Mouse (Mus musculus) heart, postnatal 25 days (tissue): ENCODE results near the gene Gm19426. TPM values are rescaled to one million over a fixed set of nuclear protein-coding genes. Genes with fewer than 3 reads are reported as not detected.

Experiments used
- microRNA-seq: library from miRNA; unstranded; fragments of <30 nt; microRNA quantifications from one replicate; pipeline ENCODE4 v1.2.0, GENCODE M21; 2022
- total RNA-seq, 2 experiments: library from RNA; stranded (reverse); gene quantifications; 2 replicates each; pipeline ENCODE4 v1.2.3; 2021

Gm19426 gene
- total RNA-seq, 2 experiments from 2014 or later: 1.8 to 1.9 TPM

Small RNA genes within 50 kb of the gene (microRNA-seq; reads per million reads assigned to microRNA genes)
- gene Mir130a: 3,999 reads per million, percentile 90 among the genes with 10 or more reads in this experiment

Other genes starting within 250 kb of the Gm19426 start
- gene Ctnnd1, start 92.9 kb downstream of the Gm19426 start, total RNA-seq: 10 to 100 TPM; 66.6 to 70.4 TPM
- gene Btbd18, start 84.6 kb downstream of the Gm19426 start, total RNA-seq: not detected
- 10 to 100 TPM; 22.4 to 25.2 TPM for gene Selenoh, start 72.9 kb downstream of the Gm19426 start, total RNA-seq
- 1 to 10 TPM; 5.4 to 5.8 TPM for gene Gm28635, start 65.6 kb downstream of the Gm19426 start, total RNA-seq
- 10 to 100 TPM; 13.2 to 13.7 TPM for gene Med19, start 65.3 kb downstream of the Gm19426 start, total RNA-seq
- 100 to 1,000 TPM; 116 to 127 TPM for gene Tmx2, start 64.5 kb downstream of the Gm19426 start, total RNA-seq
- gene Zdhhc5, start 28.5 kb downstream of the Gm19426 start, total RNA-seq: 10 to 100 TPM; 61.4 to 62.1 TPM
- 1 to 10 TPM; 4.9 TPM for gene Clp1, start 16.3 kb downstream of the Gm19426 start, total RNA-seq
- gene Ypel4, start 9.6 kb downstream of the Gm19426 start, total RNA-seq: 1 to 10 TPM in 1 of 2 experiments, under 1 TPM in 1; 0.94 to 1.1 TPM
- 10 to 100 TPM; 68.8 to 75.7 TPM for gene Serping1, start 31.8 kb upstream of the Gm19426 start, total RNA-seq
- gene Ube2l6, start 55.2 kb upstream of the Gm19426 start, total RNA-seq: 10 to 100 TPM; 30.6 to 70.6 TPM
- gene Smtnl1, start 79.0 kb upstream of the Gm19426 start, total RNA-seq: not detected
- 100 to 1,000 TPM in 1 of 2 experiments, 10 to 100 TPM in 1; 99.8 to 103 TPM for gene Timm10, start 83.3 kb upstream of the Gm19426 start, total RNA-seq
- 1 to 10 TPM; 1.5 to 2.2 TPM for gene Slc43a1, start 95.2 kb upstream of the Gm19426 start, total RNA-seq
- gene Rtn4rl2, start 143.1 kb upstream of the Gm19426 start, total RNA-seq: 1 to 10 TPM; 1.8 to 4.0 TPM
- gene Slc43a3, start 192.9 kb upstream of the Gm19426 start, total RNA-seq: 10 to 100 TPM; 70.7 to 86.6 TPM
- gene Prg2, start 236.8 kb upstream of the Gm19426 start, total RNA-seq: not detected
- not detected for gene Prg3, start 244.6 kb upstream of the Gm19426 start, total RNA-seq